Mouse (Mus musculus) small intestine, adult 2 months (tissue): ENCODE measurements around the gene Lat2. TPM values are rescaled to one million over a fixed set of nuclear protein-coding genes. Genes with fewer than 3 reads are reported as not detected.
A peak's percentile ranks its signal among the peaks of the same experiment; 100 is the strongest.

Experiments
- H3K27ac ChIP-seq: fragments of 200-500 bp; 2 replicates; pipeline ENCODE4 v1.5.1; 2012; ENCODE audit warnings: low read depth, low read length, control low read depth, inconsistent platforms; ENCODE audit not compliant: insufficient read depth
- H3K27me3 ChIP-seq: fragments of 200-500 bp; 2 replicates; pipeline ENCODE4 v1.6.1; 2012; ENCODE audit warnings: mild to moderate bottlenecking, moderate library complexity, low read length, inconsistent platforms; ENCODE audit not compliant: control insufficient read depth, insufficient read depth
- H3K36me3 ChIP-seq: fragments of 200-500 bp; 2 replicates; pipeline ENCODE4 v1.6.1; 2012; ENCODE audit warnings: mild to moderate bottlenecking, low read length, control low read depth, inconsistent platforms; ENCODE audit not compliant: control insufficient read depth, insufficient read depth
- H3K4me1 ChIP-seq: fragments of 200-500 bp; 2 replicates; pipeline ENCODE4 v1.6.1; 2012; ENCODE audit warnings: low read length, inconsistent platforms, mixed read lengths; ENCODE audit not compliant: control insufficient read depth, insufficient read depth, insufficient read length
- H3K4me3 ChIP-seq: fragments of 200-500 bp; 2 replicates; pipeline ENCODE4 v1.5.1; 2012; ENCODE audit warnings: low read depth, mild to moderate bottlenecking, control low read depth, inconsistent platforms, low read length, moderate library complexity
- CTCF ChIP-seq: fragments of 200-500 bp; IDR thresholded peaks from 2 replicates; pipeline ENCODE4 v1.5.1; 2012; ENCODE audit warnings: low read depth, mild to moderate bottlenecking, control low read depth, inconsistent platforms, low read length, moderate library complexity, mixed read lengths; ENCODE audit not compliant: insufficient replicate concordance, insufficient read length; ENCODE audit errors: extremely low read depth
- POLR2A ChIP-seq: fragments of 200-500 bp; IDR thresholded peaks from 2 replicates; pipeline ENCODE4 v1.6.1; 2012; ENCODE audit warnings: low read depth, mild to moderate bottlenecking, control low read depth, inconsistent platforms, low read length, moderate library complexity
- WGBS: fragments of 180-500 bp; shearing (Covaris S2); methylation state at CpG from one replicate; pipeline ENCODE4 v1.1.7; 2018; 5-methylcytosine and 5-hydroxymethylcytosine counted together
- polyA plus RNA-seq: library from polyadenylated mRNA; depleted of rRNA; stranded (reverse); fragments of >200 nt; gene quantifications from 2 replicates; pipeline ENCODE4 v1.2.3, GENCODE M21; 2012

Lat2 gene
- polyA plus RNA-seq, 1 experiment: 6.9 TPM

GRCm38 (mm10) chr5:134560450-134561171 lies 54.2 kb downstream of the Lat2 start:
- H3K27ac ChIP-seq: peak overlapping the region; percentile 26; the same call in 1 of the 2 replicates
- no peaks in the 10 kb centered on the region for H3K36me3 ChIP-seq
- 28% methylated on average over 16 of the region's 16 CpGs for WGBS
- no peaks in the 10 kb centered on the region for H3K27me3 ChIP-seq
- no peak overlapping the region for H3K4me3 ChIP-seq
- no peak for TF ChIP-seq CTCF
- no peak for TF ChIP-seq POLR2A
- H3K4me1 ChIP-seq: peaks cover 16% of the 10 kb centered on the region

DNA sequence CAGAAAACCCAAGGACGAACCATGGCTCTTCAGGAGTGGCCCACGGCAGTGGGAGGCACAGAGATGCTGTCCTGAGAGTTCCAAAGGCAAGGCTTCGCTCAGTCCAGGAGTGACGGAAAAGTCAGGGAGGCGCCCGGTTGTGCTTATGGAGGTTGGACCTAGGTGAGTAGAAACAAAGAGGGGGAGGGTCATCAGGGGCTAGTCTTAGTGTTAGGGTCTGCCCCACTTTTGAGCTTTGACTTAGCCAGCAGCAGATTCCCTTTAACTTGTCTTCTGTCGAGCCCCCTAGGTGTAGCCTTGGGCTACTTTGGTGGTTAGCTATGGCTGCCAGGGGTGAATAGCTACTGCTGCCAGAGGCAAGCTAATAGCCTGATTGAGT lies 54.8 kb downstream of the Lat2 start, which contains the start of gene Syna:
Syna (minus strand) TSS at position 101 of the 379 bp plus-strand sequence.
- Histone ChIP-seq H3K36me3 (no peaks in the 10 kb centered on the region), H3K27me3 (no peaks in the 10 kb centered on the region), H3K27ac (peak within 1 kb of the TSS; percentile 26; the same call in 1 of the 2 replicates), H3K4me3 (no peak within 1 kb of the TSS), H3K4me1 (peaks cover 21% of the 10 kb centered on the region)
- TF ChIP-seq CTCF (no peak), POLR2A (no peak)
- WGBS: 86% methylated on average over 7 of the region's 7 CpGs

- Histone ChIP-seq H3K27me3 (no peaks in the 10 kb centered on the region), H3K36me3 (no peaks in the 10 kb centered on the region), H3K4me3 (no peak overlapping the region), H3K27ac (peak overlapping the region; percentile 55), H3K4me1 (peaks cover 25% of the 10 kb centered on the region)
- 19% methylated on average over 20 of the region's 20 CpGs for WGBS
- TF ChIP-seq CTCF (no peak), POLR2A (no peak)
Measured at GRCm38 (mm10) chr5:134555463-134556164, 59.2 kb downstream of the Lat2 start.

- H3K27ac ChIP-seq: peak overlapping the region; percentile 59
- H3K36me3 ChIP-seq: no peaks in the 10 kb centered on the region
- WGBS: 18% methylated on average over 5 of the region's 5 CpGs
- H3K4me3 ChIP-seq: no peak overlapping the region
- TF ChIP-seq CTCF: no peak
- 0 out of 2 replicates have a peak, but pooled peaks have one; percentile 13 for TF ChIP-seq POLR2A
- H3K4me1 ChIP-seq: peaks cover 20% of the 10 kb centered on the region; the same call in 1 of the 2 replicates
- H3K27me3 ChIP-seq: no peaks in the 10 kb centered on the region
Measured at GRCm38 (mm10) chr5:134553951-134554546, 60.8 kb downstream of the Lat2 start.

DNA sequence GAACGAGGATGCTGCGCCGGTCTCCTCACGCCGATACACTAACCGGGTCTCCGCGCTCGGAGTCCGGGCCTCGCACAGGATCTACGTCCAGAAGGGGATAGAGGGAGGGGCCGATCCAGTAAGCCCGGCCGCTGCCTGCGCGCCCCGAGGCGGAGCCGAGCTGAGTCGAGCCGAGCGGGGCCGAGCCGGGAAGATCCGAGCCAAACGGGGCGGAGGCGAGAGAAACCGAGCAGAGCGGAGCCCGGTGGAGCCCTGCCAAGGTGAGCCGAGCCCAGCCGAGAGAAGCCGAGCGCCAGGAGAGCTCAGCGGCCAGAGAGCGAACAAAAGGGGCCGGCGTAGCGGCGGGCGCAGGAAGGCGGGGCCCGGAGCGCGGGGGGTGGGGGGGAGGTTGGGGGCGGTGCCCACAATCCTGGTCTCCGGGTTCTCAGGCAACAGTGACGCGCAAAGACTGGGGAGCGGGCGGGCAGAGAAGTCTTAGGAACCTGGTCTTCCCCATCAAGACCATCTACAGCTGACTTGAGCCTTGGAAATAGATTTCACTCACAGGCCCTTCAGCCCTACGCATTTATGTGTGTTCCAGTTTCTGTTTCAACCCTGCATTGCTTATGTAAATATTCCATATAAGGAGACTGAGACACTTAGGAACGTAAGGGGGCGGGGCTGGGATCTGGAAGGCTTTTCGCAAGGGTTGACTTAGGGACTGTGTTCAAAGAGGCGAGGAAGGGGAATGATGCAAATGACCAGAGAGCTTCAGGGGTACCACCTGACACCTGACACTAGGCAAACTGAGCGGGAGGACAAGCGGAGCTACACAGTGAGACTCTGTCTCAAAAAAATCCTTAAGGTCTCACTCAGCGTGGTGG lies 62.5 kb downstream of the Lat2 start, which contains the start of gene Clip2:
Clip2 (minus strand) TSS at position 325 of the 863 bp plus-strand sequence.
- H3K27me3 ChIP-seq: no peaks in the 10 kb centered on the region
- H3K36me3 ChIP-seq: no peaks in the 10 kb centered on the region
- peak within 1 kb of the TSS; percentile 92 for H3K27ac ChIP-seq
- H3K4me1 ChIP-seq: peaks cover 32% of the 10 kb centered on the region; the same call in 1 of the 2 replicates
- WGBS: 3% methylated on average over 57 of the region's 61 CpGs
- H3K4me3 ChIP-seq: peak within 1 kb of the TSS; percentile 86
- TF ChIP-seq CTCF (no peak), POLR2A (peak; percentile 71; the same call in 1 of the 2 replicates)

DNA sequence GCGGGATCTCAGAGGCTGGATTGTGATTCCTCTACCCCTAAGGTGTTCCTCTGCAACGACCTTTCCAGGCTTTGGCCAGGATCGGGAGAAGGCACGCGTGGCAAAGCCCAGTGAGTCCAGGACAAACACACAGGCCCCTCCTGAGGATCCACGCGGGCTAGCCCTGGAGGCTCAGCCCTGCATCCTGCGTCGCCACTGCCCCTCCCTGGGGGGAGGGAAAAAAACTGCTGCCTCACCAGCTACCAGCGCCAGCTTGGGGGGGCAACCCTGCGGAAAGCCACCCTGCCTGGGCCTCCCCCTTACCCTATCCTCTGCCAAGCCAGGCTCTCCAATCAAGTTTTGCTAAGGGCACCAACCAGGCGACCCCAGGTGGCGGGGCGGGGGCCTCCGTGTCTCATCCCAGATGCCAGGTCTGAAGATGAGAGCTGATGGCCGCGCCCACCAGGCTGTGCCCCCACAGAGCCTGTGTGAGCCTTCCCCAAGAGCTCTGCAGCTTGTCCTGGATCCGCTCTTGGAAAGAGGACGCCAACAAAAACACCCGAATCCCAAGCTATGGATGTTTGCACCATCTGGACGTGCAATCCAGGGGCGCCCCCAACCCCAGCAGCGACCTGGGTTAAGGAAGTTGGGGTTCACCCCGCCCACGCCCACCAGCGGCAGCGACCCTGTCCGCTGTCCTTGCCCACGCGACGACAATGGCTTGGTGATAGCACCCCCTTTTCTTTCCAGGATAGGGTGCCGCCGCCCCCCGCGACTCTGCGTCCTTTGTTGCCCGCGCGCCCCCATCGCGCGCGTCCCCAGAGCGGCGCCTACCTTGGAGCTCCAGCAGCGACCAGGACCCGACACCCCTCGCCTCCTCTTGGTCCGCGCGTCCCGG lies 63.4 kb downstream of the Lat2 start:
- Histone ChIP-seq H3K36me3 (no peaks in the 10 kb centered on the region), H3K27me3 (no peaks in the 10 kb centered on the region), H3K4me3 (peak overlapping the region; percentile 86), H3K4me1 (peaks cover 39% of the 10 kb centered on the region), H3K27ac (peak overlapping the region; percentile 92)
- WGBS: under 1% methylated on average over 52 of the region's 52 CpGs
- TF ChIP-seq POLR2A (no peak), CTCF (no peak)
